Mouse (Mus musculus) frontal cortex, postnatal 36 days (tissue): ENCODE measurements around the gene Anp32e.
"Not testable (repeated sequence)": the region's sequence is repeated elsewhere in the genome, so short reads cannot be mapped to it uniquely, and the experiment has no call there.

Source experiments
- DNase-seq, 2 experiments: peaks; one replicate each; pipeline ENCODE4 v3.0.0; 2022; ENCODE audit warnings: low spot score in 2 of 2

Gene Anp32e

GRCm38 (mm10) chr3:95942749-95943148 is 13.7 kb downstream of the Anp32e start:
- no peak for DNase-seq

GRCm38 (mm10) chr3:95943226-95943625 is 14.2 kb downstream of the Anp32e start:
- no peak for DNase-seq

- no peak for DNase-seq
Observed at GRCm38 (mm10) chr3:95944742-95945141, 15.7 kb downstream of the Anp32e start.

- DNase-seq: no peak
Observed at GRCm38 (mm10) chr3:95945731-95946240, 16.7 kb downstream of the Anp32e start.

GRCm38 (mm10) chr3:95948325-95948724 is 19.3 kb downstream of the Anp32e start:
- DNase-seq: no peak

GRCm38 (mm10) chr3:95950763-95951551 is 21.9 kb downstream of the Anp32e start:
- peak; percentile 92 to 95 for DNase-seq

GRCm38 (mm10) chr3:95951566-95951965 is 22.5 kb downstream of the Anp32e start:
- not testable (repeated sequence) for DNase-seq

- no peak for DNase-seq
Observed at GRCm38 (mm10) chr3:95953023-95953422, 24.0 kb downstream of the Anp32e start.

GRCm38 (mm10) chr3:95953522-95953921 is 24.5 kb downstream of the Anp32e start:
- DNase-seq: no peak

- not testable (repeated sequence) for DNase-seq
Observed at GRCm38 (mm10) chr3:95954648-95955173, 25.7 kb downstream of the Anp32e start.

GRCm38 (mm10) chr3:95955318-95955717 is 26.3 kb downstream of the Anp32e start:
- DNase-seq: no peak

- peak in 1 of 2 experiments; percentile 42 for DNase-seq
Observed at GRCm38 (mm10) chr3:95957359-95958148, 28.5 kb downstream of the Anp32e start.

GRCm38 (mm10) chr3:95959082-95959481 is 30.0 kb downstream of the Anp32e start:
- no peak for DNase-seq

GRCm38 (mm10) chr3:95959807-95960206 is 30.8 kb downstream of the Anp32e start:
- DNase-seq: no peak

GRCm38 (mm10) chr3:95962182-95962581 is 33.1 kb downstream of the Anp32e start:
- not testable (repeated sequence) for DNase-seq

GRCm38 (mm10) chr3:95963230-95963629 is 34.2 kb downstream of the Anp32e start:
- no peak for DNase-seq

GRCm38 (mm10) chr3:95963681-95964080 is 34.6 kb downstream of the Anp32e start:
- DNase-seq: no peak

- DNase-seq: peak; percentile 70 to 73
Observed at GRCm38 (mm10) chr3:95965518-95966451, 36.7 kb downstream of the Anp32e start.

- DNase-seq: no peak
Observed at GRCm38 (mm10) chr3:95969277-95969676, 40.2 kb downstream of the Anp32e start.

- not testable (repeated sequence) for DNase-seq
Observed at GRCm38 (mm10) chr3:95970661-95971060, 41.6 kb downstream of the Anp32e start.

- no peak for DNase-seq
Observed at GRCm38 (mm10) chr3:95972251-95972872, 43.3 kb downstream of the Anp32e start.
